Mouse (Mus musculus) kidney, embryonic 15.5 days (tissue): ENCODE measurements at regions not wholly inside any gene's neighbourhood (a gene's known extent, or its start where the extent isn't known, plus 50 kb on each side); places are given as distances from the start of the nearest gene placed in this dataset.
A peak's percentile ranks its signal among the peaks of the same experiment; 100 is the strongest.
"Not testable (repeated sequence)": the region's sequence is repeated elsewhere in the genome, so short reads cannot be mapped to it uniquely, and the experiment has no call there.

Experiments
- ATAC-seq: fragments of 200-750 bp; cut with Nextera tagmentation; replicated peaks from 2 replicates; pipeline ENCODE4 v1.8.0; 2017; ENCODE audit warnings: moderate TSS enrichment; ENCODE audit not compliant: low FRiP score
- H3K27ac ChIP-seq: fragments of 300-500 bp; sonication (generic); 2 replicates; pipeline ENCODE4 v1.5.1; 2015; ENCODE audit warnings: mild to moderate bottlenecking, inconsistent platforms
- H3K27me3 ChIP-seq: fragments of 300-500 bp; sonication (generic); 2 replicates; pipeline ENCODE4 v1.6.1; 2015; ENCODE audit warnings: inconsistent platforms
- H3K36me3 ChIP-seq: fragments of 300-500 bp; sonication (generic); 2 replicates; pipeline ENCODE4 v1.6.1; 2015; ENCODE audit warnings: inconsistent platforms
- H3K4me1 ChIP-seq: fragments of 300-500 bp; sonication (generic); 2 replicates; pipeline ENCODE4 v1.6.1; 2015; ENCODE audit warnings: inconsistent platforms
- H3K4me2 ChIP-seq: fragments of 300-500 bp; sonication (generic); 2 replicates; pipeline ENCODE4 v1.6.1; 2015; ENCODE audit warnings: moderate library complexity, mild to moderate bottlenecking, inconsistent platforms
- H3K4me3 ChIP-seq: fragments of 300-500 bp; sonication (generic); replicated peaks from 2 replicates; pipeline ENCODE4 v1.5.1; 2015; ENCODE audit warnings: mild to moderate bottlenecking, inconsistent platforms
- H3K9ac ChIP-seq: fragments of 300-500 bp; sonication (generic); 2 replicates; pipeline ENCODE4 v1.6.1; 2015; ENCODE audit warnings: mild to moderate bottlenecking, inconsistent platforms
- H3K9me3 ChIP-seq: fragments of 300-500 bp; sonication (generic); replicated peaks from 2 replicates; pipeline ENCODE4 v1.6.1; 2016; ENCODE audit warnings: inconsistent platforms
- WGBS: fragments of 180-500 bp; shearing (Covaris S2); methylation state at CpG from one replicate; pipeline ENCODE4 v1.1.7; 2015; ENCODE audit warnings: mixed read lengths; 5-methylcytosine and 5-hydroxymethylcytosine counted together

GRCm38 (mm10) chr12:98144464-98144863 lies 114.8 kb downstream of the Galc start:
- Histone ChIP-seq H3K27ac (no peak overlapping the region), H3K9me3 (no peaks in the 10 kb centered on the region), H3K4me1 (no peaks in the 10 kb centered on the region), H3K9ac (no peak overlapping the region), H3K36me3 (no peaks in the 10 kb centered on the region), H3K27me3 (no peaks in the 10 kb centered on the region), H3K4me3 (no peak overlapping the region), H3K4me2 (no peak overlapping the region)
- no peak for ATAC-seq
- 57% methylated on average over 4 of the region's 4 CpGs for WGBS

GRCm38 (mm10) chr12:98143170-98143569 lies 116.1 kb downstream of the Galc start:
- H3K9me3 ChIP-seq = no peaks in the 10 kb centered on the region
- no peak for ATAC-seq
- WGBS = 86% methylated on average over 1 of the region's 1 CpGs
- H3K27ac ChIP-seq = no peak overlapping the region
- no peak overlapping the region for H3K4me3 ChIP-seq
- no peaks in the 10 kb centered on the region for H3K4me1 ChIP-seq
- no peak overlapping the region for H3K9ac ChIP-seq
- no peak overlapping the region for H3K4me2 ChIP-seq
- no peaks in the 10 kb centered on the region for H3K27me3 ChIP-seq
- no peaks in the 10 kb centered on the region for H3K36me3 ChIP-seq

- ATAC-seq, H3K9ac ChIP-seq, H3K27ac ChIP-seq, H3K27me3 ChIP-seq, H3K4me1 ChIP-seq, H3K36me3 ChIP-seq, H3K4me3 ChIP-seq, H3K4me2 ChIP-seq, H3K9me3 ChIP-seq: not testable (repeated sequence)
- 82% methylated on average over 3 of the region's 3 CpGs for WGBS
These were observed 119.4 kb downstream of the Galc start for GRCm38 (mm10) chr12:98139906-98140305.

GRCm38 (mm10) chr12:98131276-98131675 lies 128.0 kb downstream of the Galc start:
- Histone ChIP-seq H3K27me3 (no peaks in the 10 kb centered on the region), H3K4me1 (no peaks in the 10 kb centered on the region), H3K4me3 (no peak overlapping the region), H3K9me3 (no peaks in the 10 kb centered on the region), H3K27ac (no peak overlapping the region), H3K36me3 (no peaks in the 10 kb centered on the region), H3K9ac (no peak overlapping the region), H3K4me2 (no peak overlapping the region)
- ATAC-seq = no peak
- 83% methylated on average over 5 of the region's 5 CpGs for WGBS

- Histone ChIP-seq H3K27ac (no peak overlapping the region), H3K4me2 (no peak overlapping the region), H3K9me3 (no peaks in the 10 kb centered on the region), H3K4me1 (no peaks in the 10 kb centered on the region), H3K36me3 (no peaks in the 10 kb centered on the region), H3K4me3 (no peak overlapping the region), H3K27me3 (no peaks in the 10 kb centered on the region), H3K9ac (no peak overlapping the region)
- WGBS = 75% methylated on average over 3 of the region's 3 CpGs
- ATAC-seq = no peak
These were observed 135.7 kb downstream of the Galc start for GRCm38 (mm10) chr12:98123541-98123940.

- no peak overlapping the region for H3K4me2 ChIP-seq
- WGBS = 83% methylated on average over 9 of the region's 9 CpGs
- H3K9me3 ChIP-seq = no peaks in the 10 kb centered on the region
- no peak overlapping the region for H3K9ac ChIP-seq
- no peak for ATAC-seq
- H3K27me3 ChIP-seq = no peaks in the 10 kb centered on the region
- H3K4me3 ChIP-seq = no peak overlapping the region
- H3K4me1 ChIP-seq = peaks cover 7% of the 10 kb centered on the region
- no peak overlapping the region for H3K27ac ChIP-seq
- no peaks in the 10 kb centered on the region for H3K36me3 ChIP-seq
These were observed 151.2 kb downstream of the Galc start for GRCm38 (mm10) chr12:98108039-98108438.

- H3K9me3 ChIP-seq = no peaks in the 10 kb centered on the region
- WGBS = 45% methylated on average over 10 of the region's 10 CpGs
- ATAC-seq = 0 out of 2 replicates have a peak, but pooled peaks have one; percentile 54
- no peaks in the 10 kb centered on the region for H3K36me3 ChIP-seq
- peaks cover 7% of the 10 kb centered on the region for H3K4me1 ChIP-seq
- no peak overlapping the region for H3K27ac ChIP-seq
- no peak overlapping the region for H3K9ac ChIP-seq
- no peak overlapping the region for H3K4me2 ChIP-seq
- H3K27me3 ChIP-seq = no peaks in the 10 kb centered on the region
- H3K4me3 ChIP-seq = no peak overlapping the region
These were observed 152.2 kb downstream of the Galc start for GRCm38 (mm10) chr12:98106789-98107684.

GRCm38 (mm10) chr12:98106151-98106788 lies 153.0 kb downstream of the Galc start:
- ATAC-seq = no peak
- peaks cover 7% of the 10 kb centered on the region for H3K4me1 ChIP-seq
- no peaks in the 10 kb centered on the region for H3K27me3 ChIP-seq
- H3K4me2 ChIP-seq = no peak overlapping the region
- no peak overlapping the region for H3K4me3 ChIP-seq
- H3K27ac ChIP-seq = no peak overlapping the region
- H3K36me3 ChIP-seq = no peaks in the 10 kb centered on the region
- no peaks in the 10 kb centered on the region for H3K9me3 ChIP-seq
- 39% methylated on average over 3 of the region's 3 CpGs for WGBS
- no peak overlapping the region for H3K9ac ChIP-seq

- no peak for ATAC-seq
- no peak overlapping the region for H3K4me3 ChIP-seq
- peaks cover 7% of the 10 kb centered on the region for H3K4me1 ChIP-seq
- H3K9me3 ChIP-seq = no peaks in the 10 kb centered on the region
- no peaks in the 10 kb centered on the region for H3K36me3 ChIP-seq
- H3K27me3 ChIP-seq = no peaks in the 10 kb centered on the region
- no peak overlapping the region for H3K4me2 ChIP-seq
- H3K27ac ChIP-seq = no peak overlapping the region
- no peak overlapping the region for H3K9ac ChIP-seq
These were observed 153.5 kb downstream of the Galc start for GRCm38 (mm10) chr12:98105749-98106148.

GRCm38 (mm10) chr12:98090171-98090570 lies 169.1 kb downstream of the Galc start:
- H3K36me3 ChIP-seq = no peaks in the 10 kb centered on the region
- no peak overlapping the region for H3K27ac ChIP-seq
- H3K9me3 ChIP-seq = no peaks in the 10 kb centered on the region
- H3K9ac ChIP-seq = no peak overlapping the region
- no peak overlapping the region for H3K4me3 ChIP-seq
- no peaks in the 10 kb centered on the region for H3K4me1 ChIP-seq
- ATAC-seq = no peak
- no peaks in the 10 kb centered on the region for H3K27me3 ChIP-seq
- 71% methylated on average over 5 of the region's 5 CpGs for WGBS
- no peak overlapping the region for H3K4me2 ChIP-seq

- Histone ChIP-seq H3K4me2 (no peak overlapping the region), H3K36me3 (no peaks in the 10 kb centered on the region), H3K27me3 (no peaks in the 10 kb centered on the region), H3K9ac (no peak overlapping the region), H3K4me1 (no peaks in the 10 kb centered on the region), H3K9me3 (no peaks in the 10 kb centered on the region), H3K27ac (no peak overlapping the region), H3K4me3 (no peak overlapping the region)
- 90% methylated on average over 1 of the region's 1 CpGs for WGBS
- no peak for ATAC-seq
These were observed 180.9 kb downstream of the Galc start for GRCm38 (mm10) chr12:98078351-98078750.

GRCm38 (mm10) chr12:98075580-98075979 lies 183.7 kb downstream of the Galc start:
- 76% methylated on average over 2 of the region's 2 CpGs for WGBS
- Histone ChIP-seq H3K4me3 (no peak overlapping the region), H3K4me2 (no peak overlapping the region), H3K27ac (no peak overlapping the region), H3K36me3 (no peaks in the 10 kb centered on the region), H3K27me3 (no peaks in the 10 kb centered on the region), H3K4me1 (no peaks in the 10 kb centered on the region), H3K9me3 (no peaks in the 10 kb centered on the region), H3K9ac (no peak overlapping the region)
- ATAC-seq = no peak
